Mouse (Mus musculus) kidney, adult 8-10 months (tissue): ENCODE data around the gene Hdgfl3.
"Not testable (repeated sequence)": the region's sequence is repeated elsewhere in the genome, so short reads cannot be mapped to it uniquely, and the experiment has no call there.

Source experiments
- DNase-seq, 2 experiments: peaks; one replicate each; pipeline ENCODE4 v3.0.0; 2022

Gene Hdgfl3

DNA sequence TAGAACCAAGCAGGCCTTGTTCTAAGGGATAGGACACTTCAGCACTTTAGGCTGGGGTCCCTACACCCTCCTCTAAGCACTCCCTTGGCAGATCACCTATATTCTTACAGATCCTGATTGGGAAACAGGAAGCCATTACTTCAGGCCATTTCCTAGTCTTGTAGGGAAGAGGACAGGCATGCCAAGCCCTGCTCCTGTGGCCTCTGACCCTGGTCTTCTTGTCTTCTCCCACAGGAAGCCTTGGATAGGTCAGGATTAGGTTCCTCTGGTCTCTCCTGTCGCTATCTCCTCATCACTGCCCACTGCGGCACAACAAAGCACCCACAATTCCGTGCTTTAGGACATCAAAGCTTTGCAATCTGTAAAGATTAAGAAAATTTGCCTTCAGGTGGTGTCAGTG is 82.6 kb downstream of the Hdgfl3 start:
- no peak for DNase-seq

DNA sequence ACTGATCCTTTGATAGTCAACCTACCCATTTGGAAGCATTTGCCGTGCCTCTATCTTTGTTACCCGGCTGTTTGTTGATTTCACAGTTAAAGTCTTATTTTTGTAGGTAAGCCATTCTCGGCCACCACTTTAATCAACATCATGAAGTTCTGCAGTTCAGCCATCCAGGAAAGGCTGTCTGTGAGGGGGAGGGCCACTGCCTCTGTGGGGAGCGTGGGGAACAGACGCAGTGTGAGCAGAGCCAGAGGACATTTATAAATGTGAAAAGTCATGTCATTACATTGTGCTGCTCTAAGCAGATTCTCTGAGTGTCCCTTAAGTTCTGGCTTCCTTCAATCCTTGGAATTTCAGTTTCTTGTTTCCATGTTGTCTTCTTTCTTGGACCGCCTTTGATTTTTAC is 84.1 kb downstream of the Hdgfl3 start:
- DNase-seq, result no peak

DNA sequence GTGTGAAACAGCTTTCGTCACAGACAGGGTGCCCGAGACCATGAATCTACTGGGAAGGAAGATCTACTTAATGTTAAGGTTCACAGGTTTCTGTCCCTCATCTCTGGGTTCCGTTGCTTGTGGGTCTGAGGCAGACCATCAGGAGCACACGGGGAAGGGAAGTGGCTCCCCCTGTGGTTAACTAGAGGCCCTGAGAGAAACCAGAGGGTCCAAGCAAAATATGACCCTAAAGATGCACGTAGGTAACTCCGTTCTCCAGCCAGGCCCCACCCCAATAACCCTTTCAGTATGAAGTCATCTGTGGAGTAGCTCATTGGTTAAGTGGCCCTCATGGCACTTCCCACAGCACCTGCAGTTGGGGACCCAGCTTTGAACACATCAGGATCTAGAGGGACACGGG is 84.6 kb downstream of the Hdgfl3 start:
- DNase-seq, result no peak

DNA sequence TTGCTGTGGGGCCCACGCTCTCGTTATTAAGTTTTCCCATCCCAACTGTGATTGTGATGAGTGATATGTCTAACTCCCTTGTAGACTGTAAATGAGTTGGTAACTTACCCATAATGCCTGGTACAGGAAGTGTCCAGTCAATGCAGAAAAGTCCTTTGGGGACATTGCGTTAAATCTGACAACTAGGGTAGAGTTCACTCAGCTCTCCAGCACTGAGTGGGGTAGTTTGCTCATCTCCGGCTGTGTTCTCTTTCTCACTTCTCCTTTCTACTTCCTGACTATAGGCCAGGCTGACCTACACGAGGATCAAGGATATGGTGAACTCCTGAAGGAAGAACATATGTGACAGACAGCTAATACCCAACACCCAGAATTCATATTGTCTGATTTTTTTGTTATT is 85.1 kb downstream of the Hdgfl3 start:
- no peak for DNase-seq

DNA sequence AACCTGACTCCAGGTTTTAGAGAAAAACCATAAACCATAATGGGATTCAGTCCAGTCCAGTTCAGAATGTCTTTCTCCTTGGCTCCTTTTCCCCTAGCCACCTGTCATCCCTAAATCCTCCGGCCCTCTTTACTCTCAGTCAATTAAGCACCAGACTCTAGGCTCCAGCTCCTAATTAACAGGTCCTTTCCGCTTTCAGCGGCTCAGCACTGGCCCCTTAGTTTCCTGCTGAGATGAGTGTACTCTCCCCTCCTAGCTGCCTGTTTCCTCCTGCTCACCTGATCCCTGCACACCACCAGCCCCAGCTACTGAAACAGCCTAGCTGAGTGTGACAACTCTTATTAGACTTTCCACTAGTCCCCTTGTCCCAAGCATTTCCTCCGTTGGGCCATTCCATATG is 86.5 kb downstream of the Hdgfl3 start:
- DNase-seq, result no peak

DNA sequence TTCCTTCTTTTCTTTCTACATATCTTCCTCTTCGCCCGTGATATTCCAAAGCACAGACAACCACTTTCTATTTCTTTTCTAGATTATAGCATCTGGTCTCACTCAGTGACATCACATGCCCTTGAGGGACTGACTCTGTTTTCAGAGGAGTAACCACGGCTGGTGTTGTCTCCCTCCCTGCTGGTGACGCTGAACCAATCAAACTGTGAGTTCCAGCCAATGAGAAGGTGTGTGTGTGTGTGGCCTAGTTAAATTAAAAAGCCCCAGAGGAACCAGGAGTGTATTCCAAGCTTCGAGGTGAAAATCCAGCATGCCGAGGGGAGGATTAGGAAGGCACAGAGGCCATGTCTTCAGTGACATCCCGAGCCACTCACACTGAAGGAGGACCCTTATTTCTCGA is 87.3 kb downstream of the Hdgfl3 start:
- no peak for DNase-seq

DNA sequence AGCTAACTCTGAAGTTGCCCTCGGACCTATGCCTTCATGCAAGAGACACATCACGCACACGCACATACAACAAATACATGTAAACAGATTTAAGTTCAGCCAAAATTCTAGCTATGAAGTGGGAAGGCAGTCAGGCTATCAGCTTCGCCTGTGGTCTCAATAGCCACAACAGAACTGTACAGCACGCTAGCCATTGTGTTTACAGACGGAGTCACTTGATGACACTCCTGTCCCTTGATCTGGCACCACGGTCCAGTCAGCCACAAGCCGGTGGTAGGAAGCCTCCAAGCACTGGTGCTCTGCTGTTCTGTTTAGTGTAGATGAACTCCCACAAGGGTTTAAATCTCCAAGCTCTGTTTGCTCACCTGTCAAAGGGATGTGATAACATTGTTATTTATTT is 88.3 kb downstream of the Hdgfl3 start:
- DNase-seq, result no peak

DNA sequence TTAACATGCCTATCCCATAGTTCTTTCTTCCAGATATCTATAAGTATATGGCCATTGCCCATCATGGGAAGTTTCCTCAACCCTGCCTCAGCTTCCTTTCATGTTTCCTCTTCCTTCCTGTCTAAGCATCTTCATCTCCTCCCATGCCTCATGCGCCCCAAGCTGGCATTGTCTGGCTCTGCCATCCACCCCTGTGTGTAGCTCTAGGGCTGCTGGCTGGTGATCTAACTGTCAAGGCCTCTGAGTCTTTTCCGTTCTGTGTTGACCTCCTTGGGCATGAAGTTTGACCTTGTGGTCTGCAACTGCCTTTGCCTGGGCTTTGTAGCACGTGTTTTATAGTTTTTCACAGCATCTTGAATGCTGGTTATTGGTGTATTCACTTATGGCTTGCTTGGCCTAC is 89.0 kb downstream of the Hdgfl3 start:
- no peak for DNase-seq

DNA sequence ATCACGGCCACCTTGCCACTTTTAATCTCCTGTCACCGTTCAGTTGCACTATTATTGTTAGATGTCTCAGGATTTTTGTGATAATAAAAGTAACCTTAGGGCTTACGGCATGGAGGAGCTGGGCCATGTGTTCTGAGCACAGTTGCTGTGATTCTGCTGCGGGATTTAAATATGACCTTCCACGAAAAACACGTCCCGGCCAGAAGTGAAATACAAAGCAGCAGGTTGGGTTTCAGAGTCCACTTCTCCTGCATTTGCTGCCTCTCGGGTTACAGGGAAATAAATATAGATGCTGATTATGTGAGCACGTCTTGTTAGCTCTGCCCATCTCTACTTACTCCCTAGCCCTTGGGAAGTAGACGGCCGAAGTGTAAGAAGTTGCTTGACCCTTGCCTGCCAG is 89.5 kb downstream of the Hdgfl3 start:
- DNase-seq, result no peak

DNA sequence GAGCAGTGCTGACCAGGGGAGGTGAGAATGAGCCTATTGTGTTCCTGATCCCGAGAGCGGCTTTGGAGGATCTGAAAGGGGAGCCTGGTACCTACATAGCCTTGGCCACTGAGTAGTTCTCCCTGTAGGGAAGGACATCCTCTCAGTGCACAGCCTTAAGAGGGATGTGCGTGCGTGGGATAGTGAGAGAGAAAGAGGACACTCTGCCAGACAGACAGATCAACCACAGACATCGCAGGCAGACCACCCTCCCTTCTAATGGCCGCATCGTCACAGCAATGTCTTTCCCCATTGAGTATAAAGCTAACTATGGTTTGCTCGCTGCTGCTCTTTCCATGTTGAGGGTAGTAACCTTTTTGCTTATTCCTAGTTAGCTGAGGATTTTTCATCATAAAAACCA is 90.4 kb downstream of the Hdgfl3 start:
- no peak for DNase-seq

DNA sequence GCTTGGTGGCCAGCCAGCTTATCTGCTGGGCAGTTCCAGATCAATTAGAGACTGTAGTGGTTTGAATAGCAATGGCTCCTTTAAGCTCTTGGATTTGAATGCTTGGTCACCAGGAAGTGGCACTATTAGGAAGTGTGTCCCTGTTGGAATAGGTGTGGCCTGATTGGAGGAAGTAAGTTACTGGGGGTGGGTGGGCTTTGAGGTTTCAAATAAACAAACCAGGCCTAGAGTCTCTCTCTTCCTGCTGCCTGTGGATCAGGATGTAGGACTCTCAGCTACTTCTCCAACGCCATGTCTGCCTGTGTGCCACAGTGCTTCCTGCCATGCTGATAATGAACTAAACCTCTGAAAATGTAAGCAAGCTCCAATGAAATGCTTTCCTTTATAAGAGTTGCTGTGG is 91.3 kb downstream of the Hdgfl3 start:
- DNase-seq, result no peak

DNA sequence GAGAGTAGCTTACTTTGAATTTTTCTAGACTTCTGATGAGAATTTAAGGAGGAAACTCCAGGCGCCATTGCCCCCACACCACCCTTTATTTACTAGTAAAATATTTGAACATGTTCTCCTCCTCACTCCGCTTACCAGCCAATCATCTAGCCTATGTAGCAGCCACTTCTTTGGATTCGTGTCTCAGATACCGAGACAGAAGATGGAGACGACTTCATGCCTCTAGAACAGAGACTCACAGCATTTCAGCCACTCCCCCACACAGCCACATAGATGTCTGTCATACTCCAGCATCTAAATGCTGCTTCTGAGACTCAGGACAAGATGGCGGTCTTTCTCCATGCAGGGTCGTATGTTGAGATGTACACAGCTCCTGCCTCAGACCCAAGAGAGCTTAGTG is 92.1 kb downstream of the Hdgfl3 start:
- no peak for DNase-seq

DNA sequence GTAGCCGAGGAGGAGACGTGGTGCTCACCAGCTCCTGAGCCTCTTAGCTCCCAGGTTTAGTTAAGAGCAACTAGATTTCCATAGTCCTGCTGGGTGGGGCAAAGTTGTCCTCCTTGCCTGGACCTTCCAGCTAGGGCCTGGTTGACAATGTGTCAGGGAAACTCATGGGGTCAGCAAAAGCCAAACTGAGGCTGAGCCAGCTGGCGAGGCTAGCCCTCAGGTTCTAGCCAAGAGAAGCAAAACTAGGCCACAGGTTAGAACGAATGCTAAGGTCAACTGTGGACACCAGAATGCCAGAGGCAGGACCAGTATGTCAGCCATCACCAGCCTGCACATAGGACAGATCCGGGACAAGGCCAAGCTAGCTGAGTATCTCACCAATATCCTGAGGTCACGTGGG is 92.8 kb downstream of the Hdgfl3 start:
- DNase-seq, result peak; percentile 60 to 62

DNA sequence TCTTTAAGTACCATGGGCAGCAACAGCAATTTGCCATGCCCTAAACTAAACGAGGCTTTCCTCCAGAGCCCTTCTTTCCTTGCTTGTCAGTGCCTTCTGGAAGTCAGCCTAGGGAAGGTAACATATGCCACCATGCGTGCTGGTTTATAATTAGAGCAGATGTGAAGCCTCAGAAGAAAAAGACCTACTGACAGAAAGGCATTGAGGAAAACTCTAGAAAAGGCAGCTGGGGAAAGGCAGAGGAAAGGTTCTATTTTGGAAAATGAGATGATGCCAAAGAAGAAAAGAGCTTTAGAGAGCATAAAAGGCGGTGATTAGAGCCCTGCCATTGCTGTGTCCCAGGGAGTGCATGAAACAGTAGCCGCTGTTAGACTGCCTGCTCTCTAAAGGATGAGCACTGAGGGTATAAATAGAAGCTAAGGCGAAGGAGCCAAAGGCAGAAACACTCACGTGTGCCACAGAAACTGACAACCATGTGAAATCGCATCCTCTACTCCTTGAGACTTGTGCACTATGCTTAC is 93.6 kb downstream of the Hdgfl3 start:
- DNase-seq, result no peak

DNA sequence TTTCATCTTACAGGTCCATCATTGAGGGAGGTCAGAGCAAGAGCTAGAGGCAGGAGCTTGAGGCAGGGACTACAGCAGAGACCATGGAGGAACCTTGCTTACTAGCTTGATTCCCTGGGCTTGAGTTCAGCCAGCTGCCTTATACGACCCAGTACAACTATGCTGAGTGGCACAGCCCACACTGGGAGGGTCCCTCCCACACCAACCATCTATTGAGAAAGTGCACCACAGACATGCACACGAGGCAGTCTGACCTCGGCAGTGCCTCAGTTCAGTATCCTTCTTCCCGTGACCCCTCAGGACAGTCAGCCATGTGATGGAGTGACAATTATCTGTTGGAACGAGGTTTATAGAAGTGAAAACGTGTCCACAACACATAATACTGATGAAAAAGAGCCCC is 94.5 kb downstream of the Hdgfl3 start:
- DNase-seq, result no peak

DNA sequence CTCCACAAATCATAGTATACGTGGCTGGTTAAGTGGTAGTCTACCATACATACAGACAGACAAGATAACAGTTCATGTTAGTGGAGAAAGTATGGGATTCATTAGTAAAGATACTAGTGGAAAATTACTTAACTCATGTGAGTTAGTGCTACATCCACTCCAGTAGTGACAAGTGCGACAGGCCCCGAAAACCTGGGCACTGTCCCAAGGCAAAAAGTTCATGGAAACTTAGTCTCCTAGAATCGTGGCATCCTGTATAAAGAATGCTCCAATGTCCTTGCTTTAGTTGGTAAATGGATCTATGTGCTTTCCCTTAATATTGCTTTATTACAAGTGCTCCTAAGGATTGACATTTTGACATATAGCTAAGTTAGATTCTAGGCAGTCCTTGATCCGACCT is 96.5 kb downstream of the Hdgfl3 start:
- DNase-seq, result not testable (repeated sequence)

DNA sequence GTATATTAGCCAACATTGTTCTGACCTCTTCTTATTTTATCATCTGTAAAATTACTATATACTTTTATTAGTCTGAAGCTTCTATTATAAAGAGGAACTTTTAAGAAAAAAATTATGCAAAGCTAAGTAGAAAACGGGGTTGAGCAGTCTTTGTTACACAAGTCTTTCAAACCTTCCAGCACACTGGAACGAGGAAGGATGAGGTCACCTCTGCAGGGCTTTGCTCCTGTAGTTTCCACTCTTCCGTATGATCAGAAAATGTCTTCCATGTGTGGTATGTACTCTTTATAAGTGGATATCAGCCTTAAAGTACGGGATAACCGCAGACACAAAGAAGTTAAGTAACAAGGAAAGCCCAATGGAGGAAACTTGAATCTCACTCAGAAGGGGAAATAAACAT is 98.8 kb downstream of the Hdgfl3 start:
- DNase-seq, result no peak

DNA sequence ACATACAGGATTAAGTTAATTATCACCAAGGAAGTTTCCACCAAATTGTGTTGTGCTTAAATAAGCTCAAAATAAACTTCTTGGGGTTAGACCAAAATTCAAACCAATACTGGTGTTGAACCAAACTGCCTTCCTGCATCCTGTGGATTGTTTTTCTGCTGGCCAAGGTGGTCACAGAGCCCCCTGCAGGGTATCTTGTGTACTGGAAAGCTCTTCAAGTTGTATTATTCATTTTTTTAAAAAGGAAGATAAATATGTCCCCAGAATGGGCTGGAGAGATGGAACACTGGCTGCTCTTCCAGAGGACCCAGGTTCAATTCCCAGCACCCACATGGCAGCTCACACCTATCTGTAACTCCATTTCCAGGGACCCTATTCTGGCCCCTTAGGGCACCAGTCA is 99.4 kb downstream of the Hdgfl3 start:
- no peak for DNase-seq
